Mouse (Mus musculus) neural tube, embryonic 13.5 days (tissue): ENCODE measurements around the gene Olfr957. TPM values are rescaled to one million over a fixed set of nuclear protein-coding genes. Genes with fewer than 3 reads are reported as not detected.

Source experiments
- ATAC-seq: fragments of 200-750 bp; cut with Nextera tagmentation; 2 replicates; pipeline ENCODE4 v1.8.0; 2017; ENCODE audit warnings: low read depth, mild to moderate bottlenecking, moderate TSS enrichment, moderate library complexity
- H3K27ac ChIP-seq: fragments of 300-500 bp; sonication (generic); replicated peaks from 2 replicates; pipeline ENCODE4 v1.5.1; 2015; ENCODE audit warnings: moderate library complexity, mild to moderate bottlenecking, inconsistent platforms
- H3K27me3 ChIP-seq: fragments of 300-500 bp; sonication (generic); 2 replicates; pipeline ENCODE4 v1.6.1; 2015; ENCODE audit warnings: mild to moderate bottlenecking, inconsistent platforms
- H3K36me3 ChIP-seq: fragments of 300-500 bp; sonication (generic); 2 replicates; pipeline ENCODE4 v1.6.1; 2015; ENCODE audit warnings: mild to moderate bottlenecking, inconsistent platforms
- H3K4me1 ChIP-seq: fragments of 300-500 bp; sonication (generic); replicated peaks from 2 replicates; pipeline ENCODE4 v1.6.1; 2015; ENCODE audit warnings: inconsistent platforms
- H3K4me2 ChIP-seq: fragments of 300-500 bp; sonication (generic); 2 replicates; pipeline ENCODE4 v1.6.1; 2015; ENCODE audit warnings: inconsistent platforms, mild to moderate bottlenecking, moderate library complexity
- H3K4me3 ChIP-seq: fragments of 300-500 bp; sonication (generic); 2 replicates; pipeline ENCODE4 v1.5.1; 2015; ENCODE audit warnings: mild to moderate bottlenecking, inconsistent platforms
- H3K9ac ChIP-seq: fragments of 300-500 bp; sonication (generic); 2 replicates; pipeline ENCODE4 v1.6.1; 2015; ENCODE audit warnings: moderate library complexity, mild to moderate bottlenecking, inconsistent platforms
- H3K9me3 ChIP-seq: fragments of 300-500 bp; sonication (generic); 2 replicates; pipeline ENCODE4 v1.6.1; 2016; ENCODE audit warnings: inconsistent platforms
- WGBS: fragments of 180-500 bp; shearing (Covaris S2); methylation state at CpG from one replicate; pipeline ENCODE4 v1.1.7; 2015; 5-methylcytosine and 5-hydroxymethylcytosine counted together
- polyA plus RNA-seq: library from polyadenylated mRNA; unstranded; fragments of >200 nt; fragmentation: Nextera tagmentation; extraction: Ambion mirVana; gene quantifications from 2 replicates; pipeline ENCODE4 v1.2.1, GENCODE M21; 2015

Gene Olfr957
- polyA plus RNA-seq: not detected in 2 replicates

DNA sequence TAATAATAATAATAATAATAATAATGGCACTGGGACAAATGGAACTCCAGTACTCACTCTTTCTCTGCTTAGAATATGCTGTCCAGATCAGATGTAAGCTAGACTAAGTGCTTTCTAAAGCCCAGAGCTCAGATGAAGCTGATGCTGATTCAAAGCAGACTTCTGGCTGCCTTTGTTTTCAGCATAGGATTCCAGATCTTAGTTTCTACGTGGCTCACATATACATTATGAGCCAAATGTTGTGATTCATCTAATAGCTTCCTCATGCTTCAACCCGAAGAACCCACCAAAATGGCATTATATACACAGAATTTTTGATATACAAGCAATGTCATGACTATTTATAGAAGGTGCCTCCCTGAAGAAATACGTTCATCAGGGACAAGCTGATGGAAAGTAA lies at the start of gene Olfr957:
TSS of gene Olfr957 (minus strand) at position 279 of the 400 bp plus-strand sequence.
- H3K27ac ChIP-seq: no peak within 1 kb of the TSS
- H3K4me1 ChIP-seq: no peaks in the 10 kb centered on the region
- no peak within 1 kb of the TSS for H3K9ac ChIP-seq
- no peaks in the 10 kb centered on the region for H3K9me3 ChIP-seq
- H3K27me3 ChIP-seq: no peaks in the 10 kb centered on the region
- WGBS: 76% methylated on average over 3 of the region's 3 CpGs
- no peak for ATAC-seq
- no peak within 1 kb of the TSS for H3K4me2 ChIP-seq
- H3K4me3 ChIP-seq: no peak within 1 kb of the TSS
- H3K36me3 ChIP-seq: no peaks in the 10 kb centered on the region

- H3K27ac ChIP-seq: peak overlapping the region; percentile 87
- no peaks in the 10 kb centered on the region for H3K9me3 ChIP-seq
- ATAC-seq: peak; percentile 47
Measured at GRCm38 (mm10) chr9:39558349-39558647, 42.7 kb upstream of the Olfr957 start.

DNA sequence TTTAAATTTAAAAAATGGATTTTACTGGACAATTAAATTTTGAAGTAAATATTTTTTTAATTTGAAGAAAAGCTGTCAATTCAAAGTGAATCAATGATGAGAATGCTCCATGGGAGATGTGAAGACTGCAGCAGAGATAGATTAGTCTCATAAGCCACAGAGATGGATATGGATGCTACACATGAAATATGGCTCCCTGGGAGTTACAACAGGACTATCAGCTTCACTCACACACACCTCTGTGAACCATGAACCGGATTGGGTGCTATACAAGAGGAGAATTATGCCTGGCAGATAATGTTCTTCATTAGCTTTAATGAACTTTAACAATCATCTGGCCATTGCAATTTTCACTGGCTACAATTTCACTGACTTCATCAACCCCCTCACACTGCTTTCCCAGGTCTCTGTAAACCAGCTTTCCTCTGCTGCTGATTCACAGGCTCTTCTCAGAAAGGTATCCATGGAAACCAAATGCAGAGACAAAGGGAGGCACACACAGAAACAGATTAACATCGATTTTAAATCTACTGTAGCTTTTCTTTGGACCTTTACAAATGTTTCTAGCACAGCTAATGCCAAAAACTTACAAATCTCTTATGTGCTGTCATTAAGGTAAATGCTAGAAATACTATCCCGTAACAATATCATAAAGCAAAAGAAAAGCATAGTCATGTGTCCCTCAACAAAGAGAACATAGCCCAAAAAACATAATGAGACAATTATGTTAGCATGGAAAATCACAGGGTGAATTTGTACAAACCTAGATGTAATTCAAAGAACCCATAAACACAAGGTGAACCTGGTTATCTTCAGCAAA lies 42.1 kb upstream of the Olfr957 start:
- ATAC-seq: peak; percentile 93
- peak overlapping the region; percentile 87 for H3K27ac ChIP-seq
- WGBS: 30% methylated on average over 3 of the region's 3 CpGs

More at GRCm38 (mm10) chr9:39558349-39558647, 42.7 kb upstream of the Olfr957 start:
- H3K4me1 ChIP-seq: peaks cover 15% of the 10 kb centered on the region
- H3K36me3 ChIP-seq: no peaks in the 10 kb centered on the region
- H3K4me2 ChIP-seq: no peak overlapping the region
- H3K4me3 ChIP-seq: no peak overlapping the region
- H3K9ac ChIP-seq: no peak overlapping the region
- no peaks in the 10 kb centered on the region for H3K27me3 ChIP-seq

GRCm38 (mm10) chr9:39553946-39554345 lies 38.3 kb upstream of the Olfr957 start, which contains the start of gene Olfr958:
Olfr958 (minus strand) TSS chr9:39554054.
- ATAC-seq: peak; percentile 79
- Histone ChIP-seq H3K4me2 (no peak within 1 kb of the TSS), H3K9me3 (no peaks in the 10 kb centered on the region), H3K4me3 (no peak within 1 kb of the TSS), H3K27me3 (no peaks in the 10 kb centered on the region), H3K36me3 (no peaks in the 10 kb centered on the region), H3K9ac (no peak within 1 kb of the TSS), H3K27ac (no peak within 1 kb of the TSS), H3K4me1 (peaks cover 15% of the 10 kb centered on the region)
- 42% methylated on average over 2 of the region's 2 CpGs for WGBS

More for the DNA sequence above, 42.1 kb upstream of the Olfr957 start:
- Histone ChIP-seq H3K36me3 (no peaks in the 10 kb centered on the region), H3K9ac (peak overlapping the region; percentile 22), H3K27me3 (no peaks in the 10 kb centered on the region), H3K4me1 (peaks cover 15% of the 10 kb centered on the region), H3K4me2 (0 out of 2 replicates have a peak overlapping the region, but pooled peaks have one; percentile 15), H3K9me3 (no peaks in the 10 kb centered on the region), H3K4me3 (no peak overlapping the region)

DNA sequence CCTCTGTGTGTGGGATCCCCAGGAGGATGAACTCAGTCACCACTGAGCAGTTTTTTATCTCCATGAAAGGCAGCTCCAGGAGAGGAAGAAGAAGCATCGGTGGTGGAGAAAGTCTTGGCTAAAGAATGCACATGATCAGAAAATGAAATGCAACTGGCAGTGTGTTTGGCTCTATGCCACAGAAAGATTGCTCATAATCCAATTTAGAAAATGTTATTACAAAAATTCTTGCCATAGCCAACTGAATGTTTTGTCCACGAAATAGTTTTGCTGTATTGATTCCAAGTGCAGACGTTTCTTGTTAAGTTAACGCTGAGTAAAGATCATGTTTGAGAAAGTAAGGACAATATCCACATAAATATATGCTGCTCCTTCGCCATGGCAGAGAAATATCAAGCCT lies 35.2 kb upstream of the Olfr957 start:
- 84% methylated on average over 5 of the region's 5 CpGs for WGBS
- Histone ChIP-seq H3K4me2 (no peak overlapping the region), H3K27me3 (no peaks in the 10 kb centered on the region), H3K36me3 (no peaks in the 10 kb centered on the region), H3K9me3 (no peaks in the 10 kb centered on the region), H3K4me3 (no peak overlapping the region), H3K9ac (no peak overlapping the region), H3K4me1 (no peaks in the 10 kb centered on the region), H3K27ac (no peak overlapping the region)
- ATAC-seq: no peak

GRCm38 (mm10) chr9:39523616-39524285 lies 8.1 kb upstream of the Olfr957 start:
- no peak overlapping the region for H3K27ac ChIP-seq
- H3K36me3 ChIP-seq: no peaks in the 10 kb centered on the region
- no peaks in the 10 kb centered on the region for H3K4me1 ChIP-seq
- no peaks in the 10 kb centered on the region for H3K9me3 ChIP-seq
- H3K27me3 ChIP-seq: no peaks in the 10 kb centered on the region
- no peak for ATAC-seq
- WGBS: 51% methylated on average over 1 of the region's 1 CpGs
- H3K4me2 ChIP-seq: no peak overlapping the region
- H3K4me3 ChIP-seq: no peak overlapping the region
- H3K9ac ChIP-seq: no peak overlapping the region

- H3K4me3 ChIP-seq: no peak overlapping the region
- H3K27me3 ChIP-seq: no peaks in the 10 kb centered on the region
- H3K36me3 ChIP-seq: no peaks in the 10 kb centered on the region
- no peak overlapping the region for H3K27ac ChIP-seq
- H3K9me3 ChIP-seq: no peaks in the 10 kb centered on the region
- no peak overlapping the region for H3K4me2 ChIP-seq
- ATAC-seq: no peak
- H3K9ac ChIP-seq: no peak overlapping the region
- H3K4me1 ChIP-seq: no peaks in the 10 kb centered on the region
Measured at GRCm38 (mm10) chr9:39518595-39518994, 3.0 kb upstream of the Olfr957 start.

- Histone ChIP-seq H3K9me3 (no peaks in the 10 kb centered on the region), H3K4me1 (no peaks in the 10 kb centered on the region), H3K27me3 (no peaks in the 10 kb centered on the region), H3K9ac (no peak overlapping the region), H3K27ac (no peak overlapping the region), H3K36me3 (no peaks in the 10 kb centered on the region), H3K4me3 (no peak overlapping the region), H3K4me2 (no peak overlapping the region)
- WGBS: 82% methylated on average over 9 of the region's 9 CpGs
- peak; percentile 47; the same call in 1 of the 2 replicates for ATAC-seq
Measured at GRCm38 (mm10) chr9:39509412-39509811, 6.2 kb downstream of the Olfr957 start.

DNA sequence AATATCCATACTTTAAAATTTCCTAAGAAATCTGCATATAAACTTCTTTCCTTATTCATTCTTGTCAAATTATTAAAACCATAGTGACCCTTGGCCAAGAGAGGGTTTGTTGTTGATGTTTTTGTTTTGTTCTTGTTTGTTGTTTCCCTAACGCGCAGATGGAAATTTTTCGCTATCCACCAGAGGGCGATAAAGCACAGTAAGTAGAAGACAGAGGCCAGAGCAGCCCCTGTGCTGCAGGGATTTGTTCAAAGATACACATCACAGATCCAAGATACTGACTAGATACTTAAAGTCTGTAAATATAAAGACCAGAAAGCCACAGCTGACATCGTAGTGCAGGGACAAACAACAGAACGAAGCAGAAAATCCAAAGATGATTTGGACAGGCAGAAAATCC lies 6.6 kb downstream of the Olfr957 start:
- Histone ChIP-seq H3K4me2 (no peak overlapping the region), H3K36me3 (no peaks in the 10 kb centered on the region), H3K27ac (no peak overlapping the region), H3K27me3 (no peaks in the 10 kb centered on the region), H3K9me3 (no peaks in the 10 kb centered on the region), H3K4me3 (no peak overlapping the region), H3K4me1 (no peaks in the 10 kb centered on the region), H3K9ac (no peak overlapping the region)
- WGBS: 9% methylated on average over 6 of the region's 6 CpGs
- ATAC-seq: peak; percentile 89; the same call in 1 of the 2 replicates

DNA sequence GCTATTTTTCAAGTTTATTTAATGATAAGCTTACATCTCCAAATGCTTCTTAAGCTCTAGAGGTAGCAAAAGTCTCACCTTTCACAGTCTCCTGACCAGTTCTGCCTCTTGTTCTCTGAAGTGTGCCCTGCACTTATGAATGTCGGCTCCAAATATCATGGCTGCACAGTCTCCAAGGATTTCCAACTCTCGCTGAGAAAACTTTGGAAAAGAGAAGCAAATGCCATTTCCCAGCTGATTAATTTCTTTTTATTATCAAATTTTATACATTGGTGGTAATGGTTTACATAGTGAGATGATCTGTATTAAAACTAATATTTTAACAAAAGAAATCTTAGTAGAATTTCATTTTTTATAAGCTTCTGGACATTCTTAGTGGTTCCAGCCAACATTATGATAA lies 21.7 kb downstream of the Olfr957 start, which contains the start of gene Olfr44:
TSS of gene Olfr44 (minus strand) at position 101 of the 400 bp plus-strand sequence.
- no peak for ATAC-seq
- WGBS: 92% methylated on average over 2 of the region's 2 CpGs
- no peaks in the 10 kb centered on the region for H3K4me1 ChIP-seq

GRCm38 (mm10) chr9:39471844-39472243 lies 43.8 kb downstream of the Olfr957 start, which contains the start of gene Olfr955:
Olfr955 (minus strand) TSS chr9:39471944.
- Histone ChIP-seq H3K4me3 (no peak within 1 kb of the TSS), H3K4me1 (no peaks in the 10 kb centered on the region), H3K27me3 (no peaks in the 10 kb centered on the region), H3K9me3 (no peaks in the 10 kb centered on the region), H3K9ac (no peak within 1 kb of the TSS), H3K36me3 (no peaks in the 10 kb centered on the region), H3K27ac (no peak within 1 kb of the TSS), H3K4me2 (no peak within 1 kb of the TSS)
- ATAC-seq: no peak
- WGBS: 60% methylated on average over 1 of the region's 1 CpGs

More for the DNA sequence above, 21.7 kb downstream of the Olfr957 start, which contains the start of gene Olfr44:
- no peak within 1 kb of the TSS for H3K9ac ChIP-seq
- H3K27me3 ChIP-seq: no peaks in the 10 kb centered on the region
- no peak within 1 kb of the TSS for H3K27ac ChIP-seq
- H3K4me3 ChIP-seq: no peak within 1 kb of the TSS
- no peaks in the 10 kb centered on the region for H3K36me3 ChIP-seq
- no peak within 1 kb of the TSS for H3K4me2 ChIP-seq
- no peaks in the 10 kb centered on the region for H3K9me3 ChIP-seq
